Mouse (Mus musculus) lung, postnatal 0 days (tissue): ENCODE results near the gene Ntrk3. TPM values are rescaled to one million over a fixed set of nuclear protein-coding genes. Genes with fewer than 3 reads are reported as not detected.

ENCODE experiments used
- ATAC-seq: fragments of 200-750 bp; cut with Nextera tagmentation; 2 replicates; pipeline ENCODE4 v1.8.0; 2017; ENCODE audit warnings: moderate library complexity
- DNase-seq: peaks from one replicate; pipeline ENCODE4 v3.0.0-alpha.2; 2016; ENCODE audit warnings: low spot score
- H3K27ac ChIP-seq: fragments of 300-500 bp; sonication (generic); 2 replicates; pipeline ENCODE4 v1.5.1; 2014; ENCODE audit warnings: antibody characterized with exemption, mild to moderate bottlenecking, low read length, mixed read lengths
- H3K27me3 ChIP-seq: fragments of 300-500 bp; sonication (generic); replicated peaks from 2 replicates; pipeline ENCODE4 v1.6.1; 2014; ENCODE audit warnings: low read length, mixed read lengths; ENCODE audit not compliant: insufficient read depth
- H3K36me3 ChIP-seq: fragments of 300-500 bp; sonication (generic); 2 replicates; pipeline ENCODE4 v1.6.1; 2014; ENCODE audit warnings: low read length, mixed read lengths; ENCODE audit not compliant: insufficient read depth
- H3K4me1 ChIP-seq: fragments of 300-500 bp; sonication (generic); 2 replicates; pipeline ENCODE4 v1.6.1; 2014; ENCODE audit warnings: antibody characterized with exemption, low read depth, low read length, mixed read lengths; ENCODE audit not compliant: insufficient read depth
- H3K4me2 ChIP-seq: fragments of 300-500 bp; sonication (generic); replicated peaks from 2 replicates; pipeline ENCODE4 v1.6.1; 2014; ENCODE audit warnings: low read depth, mild to moderate bottlenecking, low read length, moderate library complexity, mixed read lengths
- H3K4me3 ChIP-seq: fragments of 300-500 bp; sonication (generic); 2 replicates; pipeline ENCODE4 v1.5.1; 2014; ENCODE audit warnings: low read depth, low read length
- H3K9ac ChIP-seq: fragments of 300-500 bp; sonication (generic); replicated peaks from 2 replicates; pipeline ENCODE4 v1.6.1; 2014; ENCODE audit warnings: low read depth, mild to moderate bottlenecking
- H3K9me3 ChIP-seq: fragments of 300-500 bp; sonication (generic); 2 replicates; pipeline ENCODE4 v1.6.1; 2016; ENCODE audit warnings: low read length, mixed read lengths
- CTCF ChIP-seq: IDR thresholded peaks from 2 replicates; pipeline ENCODE4 v1.5.1; 2016; ENCODE audit warnings: antibody characterized with exemption, mild to moderate bottlenecking
- EP300 ChIP-seq: IDR thresholded peaks from 2 replicates; pipeline ENCODE4 v1.6.1; 2016; ENCODE audit warnings: antibody characterized with exemption, mild to moderate bottlenecking, control low read depth
- WGBS: fragments of 180-500 bp; shearing (Covaris S2); extraction: QIAGEN DNeasy Blood & Tissue Kit; methylation state at CpG from one replicate; pipeline ENCODE4 v1.1.7; 2014; 5-methylcytosine and 5-hydroxymethylcytosine counted together
- polyA plus RNA-seq: library from polyadenylated mRNA; unstranded; fragments of >200 nt; fragmentation: Nextera tagmentation; extraction: Ambion mirVana; gene quantifications from 2 replicates; pipeline ENCODE4 v1.2.1, GENCODE M21; 2015

Gene Ntrk3
- polyA plus RNA-seq, 1 experiment from 2014 or later: 1.3 TPM

- DNase-seq (no peak), ATAC-seq (no peak)
- H3K27ac ChIP-seq: no peak overlapping the region
- TF ChIP-seq CTCF (no peak), EP300 (no peak)
- H3K9ac ChIP-seq: no peak overlapping the region
- H3K27me3 ChIP-seq: no peaks in the 10 kb centered on the region
- 53% methylated on average over 3 of the region's 3 CpGs for WGBS
- H3K9me3 ChIP-seq: no peaks in the 10 kb centered on the region
- no peaks in the 10 kb centered on the region for H3K4me1 ChIP-seq
- H3K4me3 ChIP-seq: no peak overlapping the region
- no peaks in the 10 kb centered on the region for H3K36me3 ChIP-seq
- H3K4me2 ChIP-seq: no peak overlapping the region
These were observed 468.1 kb downstream of the Ntrk3 start for GRCm38 (mm10) chr7:78269506-78270250.

GRCm38 (mm10) chr7:78267461-78268007 lies 470.3 kb downstream of the Ntrk3 start:
- no peaks in the 10 kb centered on the region for H3K9me3 ChIP-seq
- no peak overlapping the region for H3K4me2 ChIP-seq
- H3K27ac ChIP-seq: no peak overlapping the region
- H3K4me3 ChIP-seq: no peak overlapping the region
- DNase-seq (peak; percentile 26), ATAC-seq (no peak)
- WGBS: 8% methylated on average over 1 of the region's 1 CpGs
- no peak for TF ChIP-seq EP300
- peak; percentile 61 for TF ChIP-seq CTCF
- no peak overlapping the region for H3K9ac ChIP-seq
- no peaks in the 10 kb centered on the region for H3K4me1 ChIP-seq
- no peaks in the 10 kb centered on the region for H3K36me3 ChIP-seq
- H3K27me3 ChIP-seq: no peaks in the 10 kb centered on the region

- ATAC-seq: no peak
- no peaks in the 10 kb centered on the region for H3K9me3 ChIP-seq
- no peaks in the 10 kb centered on the region for H3K36me3 ChIP-seq
- no peaks in the 10 kb centered on the region for H3K4me1 ChIP-seq
- H3K4me2 ChIP-seq: no peak overlapping the region
- no peak overlapping the region for H3K27ac ChIP-seq
- no peak overlapping the region for H3K9ac ChIP-seq
- H3K27me3 ChIP-seq: no peaks in the 10 kb centered on the region
- WGBS: 47% methylated on average over 5 of the region's 5 CpGs
- H3K4me3 ChIP-seq: no peak overlapping the region
- DNase-seq: peak; percentile 21
- TF ChIP-seq CTCF (0 out of 2 replicates have a peak, but pooled peaks have one; percentile 6), EP300 (no peak)
These were observed 473.3 kb downstream of the Ntrk3 start for GRCm38 (mm10) chr7:78264432-78265002.

GRCm38 (mm10) chr7:78261420-78262125 lies 476.2 kb downstream of the Ntrk3 start:
- H3K9ac ChIP-seq: no peak overlapping the region
- DNase-seq: no peak
- no peak overlapping the region for H3K4me2 ChIP-seq
- H3K27me3 ChIP-seq: no peaks in the 10 kb centered on the region
- ATAC-seq: no peak
- no peak overlapping the region for H3K4me3 ChIP-seq
- no peaks in the 10 kb centered on the region for H3K4me1 ChIP-seq
- no peaks in the 10 kb centered on the region for H3K36me3 ChIP-seq
- H3K9me3 ChIP-seq: no peaks in the 10 kb centered on the region
- no peak overlapping the region for H3K27ac ChIP-seq
- WGBS: 76% methylated on average over 8 of the region's 8 CpGs
- TF ChIP-seq CTCF (no peak), EP300 (no peak)

GRCm38 (mm10) chr7:78258151-78258550 lies 479.7 kb downstream of the Ntrk3 start:
- no peaks in the 10 kb centered on the region for H3K4me1 ChIP-seq
- 15% methylated on average over 4 of the region's 4 CpGs for WGBS
- no peak overlapping the region for H3K9ac ChIP-seq
- no peaks in the 10 kb centered on the region for H3K36me3 ChIP-seq
- TF ChIP-seq EP300 (no peak), CTCF (no peak)
- DNase-seq (no peak), ATAC-seq (no peak)
- no peak overlapping the region for H3K4me2 ChIP-seq
- H3K27ac ChIP-seq: no peak overlapping the region
- no peak overlapping the region for H3K4me3 ChIP-seq
- no peaks in the 10 kb centered on the region for H3K9me3 ChIP-seq
- no peaks in the 10 kb centered on the region for H3K27me3 ChIP-seq

GRCm38 (mm10) chr7:78253777-78254385 lies 483.9 kb downstream of the Ntrk3 start:
- Histone ChIP-seq H3K36me3 (no peaks in the 10 kb centered on the region), H3K4me1 (no peaks in the 10 kb centered on the region), H3K9ac (no peak overlapping the region), H3K27me3 (no peaks in the 10 kb centered on the region), H3K4me2 (no peak overlapping the region), H3K4me3 (no peak overlapping the region), H3K9me3 (no peaks in the 10 kb centered on the region), H3K27ac (no peak overlapping the region)
- ATAC-seq (no peak), DNase-seq (no peak)
- WGBS: 63% methylated on average over 3 of the region's 3 CpGs
- no peak for TF ChIP-seq CTCF
- no peak for TF ChIP-seq EP300
